Mouse (Mus musculus): ENCODE measurements around the gene R3hdm2. TPM values are rescaled to one million over a fixed set of nuclear protein-coding genes. Genes with fewer than 3 reads are reported as not detected.

The R3hdm2 gene
- polyA plus RNA-seq, 1 experiment from 2014 or later, result 43.3 TPM

GRCm38 (mm10) chr10:127508239-127508638, 128.1 kb downstream of the R3hdm2 start:
- H3K4me2 ChIP-seq (replicated peaks), result peak overlapping the region; percentile 72
- peaks cover 65% of the 10 kb centered on the region for H3K27me3 ChIP-seq
- peaks cover 51% of the 10 kb centered on the region for H3K4me1 ChIP-seq
- H3K4me3 ChIP-seq, result peak overlapping the region; percentile 42
- H3K27ac ChIP-seq, result no peak overlapping the region
- WGBS, result 2% methylated on average over 15 of the region's 15 CpGs
- no peak for ATAC-seq (ENCODE audit: low FRiP score, low read depth)
- H3K36me3 ChIP-seq, result peaks cover 26% of the 10 kb centered on the region
- 0 out of 2 replicates have a peak overlapping the region, but pooled peaks have one; percentile 45 for H3K9ac ChIP-seq
- H3K9me3 ChIP-seq, result no peaks in the 10 kb centered on the region

GRCm38 (mm10) chr10:127509051-127509836, 129.1 kb downstream of the R3hdm2 start:
- WGBS, result 0% methylated on average over 35 of the region's 35 CpGs
- peak overlapping the region; percentile 72 for H3K4me2 ChIP-seq (replicated peaks)
- peaks cover 61% of the 10 kb centered on the region for H3K4me1 ChIP-seq
- 0 out of 2 replicates have a peak overlapping the region, but pooled peaks have one; percentile 25 for H3K9ac ChIP-seq
- peak overlapping the region; percentile 42 for H3K4me3 ChIP-seq
- peaks cover 17% of the 10 kb centered on the region for H3K36me3 ChIP-seq
- peak; percentile 39 for ATAC-seq (ENCODE audit: low FRiP score, low read depth)
- H3K27me3 ChIP-seq, result peaks cover 75% of the 10 kb centered on the region
- no peaks in the 10 kb centered on the region for H3K9me3 ChIP-seq
- H3K27ac ChIP-seq, result no peak overlapping the region

GRCm38 (mm10) chr10:127509837-127510701, 129.9 kb downstream of the R3hdm2 start:
- 7% methylated on average over 15 of the region's 17 CpGs for WGBS
- H3K4me1 ChIP-seq, result peaks cover 67% of the 10 kb centered on the region
- peak overlapping the region; percentile 84 for H3K4me2 ChIP-seq (replicated peaks)
- H3K27me3 ChIP-seq, result peaks cover 83% of the 10 kb centered on the region
- H3K9ac ChIP-seq, result no peak overlapping the region
- H3K27ac ChIP-seq, result no peak overlapping the region
- peak overlapping the region; percentile 42; the same call in 1 of the 2 replicates for H3K4me3 ChIP-seq
- no peak for ATAC-seq (ENCODE audit: low FRiP score, low read depth)
- no peaks in the 10 kb centered on the region for H3K9me3 ChIP-seq
- H3K36me3 ChIP-seq, result peaks cover 9% of the 10 kb centered on the region

- Histone ChIP-seq H3K27ac (no peak overlapping the region), H3K27me3 (peaks cover 93% of the 10 kb centered on the region), H3K4me2 (replicated peaks) (peak overlapping the region; percentile 84), H3K36me3 (no peaks in the 10 kb centered on the region; the same call in 1 of the 2 replicates), H3K4me3 (peak overlapping the region; percentile 52), H3K9ac (no peak overlapping the region), H3K9me3 (no peaks in the 10 kb centered on the region), H3K4me1 (peaks cover 74% of the 10 kb centered on the region)
- ATAC-seq (ENCODE audit: low FRiP score, low read depth), result no peak
- 3% methylated on average over 11 of the region's 11 CpGs for WGBS
Observed at GRCm38 (mm10) chr10:127510895-127511617, 130.9 kb downstream of the R3hdm2 start.

- Histone ChIP-seq H3K27ac (no peak overlapping the region), H3K4me2 (replicated peaks) (peak overlapping the region; percentile 84), H3K4me3 (peak overlapping the region; percentile 52), H3K27me3 (peaks cover 94% of the 10 kb centered on the region), H3K9me3 (no peaks in the 10 kb centered on the region), H3K36me3 (no peaks in the 10 kb centered on the region), H3K9ac (peak overlapping the region; percentile 58), H3K4me1 (peaks cover 82% of the 10 kb centered on the region)
- under 1% methylated on average over 32 of the region's 46 CpGs for WGBS
- no peak for ATAC-seq (ENCODE audit: low FRiP score, low read depth)
Observed at GRCm38 (mm10) chr10:127511634-127512306, 131.6 kb downstream of the R3hdm2 start.

DNA sequence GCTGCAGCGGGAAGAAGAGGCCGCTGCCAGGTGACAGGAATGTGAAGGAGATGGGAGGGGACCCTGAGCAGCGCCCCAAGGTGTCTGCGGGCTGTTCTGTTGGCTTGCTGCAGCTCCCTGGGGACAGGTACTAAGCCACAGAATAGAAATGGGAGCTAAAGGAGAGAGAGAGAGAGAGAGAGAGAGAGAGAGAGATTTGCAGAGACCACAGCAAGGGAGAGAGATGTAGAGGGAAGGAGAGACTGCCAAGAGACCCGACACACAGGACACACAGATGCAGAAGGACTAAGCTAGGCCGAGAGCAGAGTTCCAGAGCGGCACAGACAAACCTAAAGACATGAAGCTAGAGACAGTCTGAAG, 132.2 kb downstream of the R3hdm2 start:
- H3K4me3 ChIP-seq, result peak overlapping the region; percentile 52
- H3K9ac ChIP-seq, result peak overlapping the region; percentile 58
- no peak overlapping the region for H3K27ac ChIP-seq
- ATAC-seq (ENCODE audit: low FRiP score, low read depth), result no peak
- peaks cover 94% of the 10 kb centered on the region for H3K27me3 ChIP-seq
- H3K36me3 ChIP-seq, result peaks cover 2% of the 10 kb centered on the region
- H3K9me3 ChIP-seq, result no peaks in the 10 kb centered on the region
- under 1% methylated on average over 7 of the region's 7 CpGs for WGBS
- peaks cover 87% of the 10 kb centered on the region for H3K4me1 ChIP-seq
- H3K4me2 ChIP-seq (replicated peaks), result peak overlapping the region; percentile 84

DNA sequence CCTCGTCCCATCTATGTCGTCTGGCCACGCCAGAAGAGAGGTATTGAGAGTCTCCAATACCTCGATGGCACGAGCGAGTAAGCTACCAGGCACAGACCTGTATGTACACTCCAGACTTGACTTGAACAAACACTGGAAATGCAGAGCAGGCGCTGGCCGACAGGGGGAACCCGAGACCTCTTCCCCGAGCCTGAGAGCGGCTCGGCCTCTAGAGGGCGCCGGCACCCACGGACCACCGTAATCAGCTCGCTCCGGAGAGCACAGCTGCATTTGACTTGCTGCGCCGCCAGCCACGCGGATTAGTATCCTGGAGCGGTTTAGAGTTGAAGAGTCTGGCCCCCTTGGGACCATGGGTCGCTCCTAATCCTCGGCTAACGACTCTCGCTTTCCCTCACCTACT, 132.7 kb downstream of the R3hdm2 start:
- Histone ChIP-seq H3K4me2 (replicated peaks) (peak overlapping the region; percentile 84), H3K9ac (no peak overlapping the region), H3K4me3 (peak overlapping the region; percentile 52), H3K27ac (no peak overlapping the region), H3K9me3 (no peaks in the 10 kb centered on the region), H3K4me1 (peaks cover 90% of the 10 kb centered on the region), H3K27me3 (peaks cover 94% of the 10 kb centered on the region), H3K36me3 (peaks cover 8% of the 10 kb centered on the region)
- WGBS, result under 1% methylated on average over 27 of the region's 27 CpGs
- ATAC-seq (ENCODE audit: low FRiP score, low read depth), result peak; percentile 50

DNA sequence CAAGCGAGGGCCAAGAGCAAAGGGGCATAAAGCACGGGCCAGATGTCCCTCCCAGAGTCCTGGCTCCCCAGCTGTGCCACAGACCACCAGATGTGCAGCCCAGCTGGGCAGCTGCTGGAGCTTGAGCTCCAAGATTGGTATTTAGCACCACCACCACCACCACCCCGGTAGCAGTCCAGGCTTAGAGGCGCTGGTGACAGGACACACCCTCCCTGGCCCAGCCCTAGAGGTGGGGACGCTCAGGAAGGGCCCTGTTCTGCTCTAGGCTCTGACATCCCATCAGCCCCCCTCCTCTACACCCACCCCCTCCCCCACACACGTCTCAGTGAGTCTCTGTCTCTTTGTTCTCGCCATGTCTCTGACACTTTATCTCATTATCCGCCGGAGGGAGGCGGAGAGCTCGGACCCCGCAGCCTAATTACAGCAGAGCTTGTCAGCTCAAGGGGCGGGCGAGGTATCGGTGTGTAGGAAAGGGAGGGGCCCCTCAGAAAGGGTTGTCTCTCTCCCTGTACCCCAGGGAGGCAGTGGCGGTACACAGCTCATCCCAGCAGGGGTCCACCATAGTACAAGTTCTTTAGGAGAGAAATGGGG, 133.5 kb downstream of the R3hdm2 start:
- WGBS, result 0% methylated on average over 15 of the region's 16 CpGs
- Histone ChIP-seq H3K27me3 (peaks cover 94% of the 10 kb centered on the region), H3K9ac (0 out of 2 replicates have a peak overlapping the region, but pooled peaks have one; percentile 1), H3K4me3 (peak overlapping the region; percentile 52), H3K4me1 (peaks cover 84% of the 10 kb centered on the region), H3K36me3 (peaks cover 16% of the 10 kb centered on the region), H3K9me3 (no peaks in the 10 kb centered on the region), H3K27ac (no peak overlapping the region), H3K4me2 (replicated peaks) (peak overlapping the region; percentile 84)
- ATAC-seq (ENCODE audit: low FRiP score, low read depth), result peak; percentile 10

GRCm38 (mm10) chr10:127514111-127514698, 134.1 kb downstream of the R3hdm2 start:
- Histone ChIP-seq H3K27me3 (peaks cover 88% of the 10 kb centered on the region), H3K4me3 (no peak overlapping the region), H3K9ac (no peak overlapping the region), H3K27ac (no peak overlapping the region; the same call in 1 of the 2 replicates), H3K4me2 (replicated peaks) (peak overlapping the region; percentile 84), H3K36me3 (peaks cover 22% of the 10 kb centered on the region), H3K9me3 (no peaks in the 10 kb centered on the region), H3K4me1 (peaks cover 78% of the 10 kb centered on the region)
- ATAC-seq (ENCODE audit: low FRiP score, low read depth), result no peak
- WGBS, result 14% methylated on average over 13 of the region's 13 CpGs

DNA sequence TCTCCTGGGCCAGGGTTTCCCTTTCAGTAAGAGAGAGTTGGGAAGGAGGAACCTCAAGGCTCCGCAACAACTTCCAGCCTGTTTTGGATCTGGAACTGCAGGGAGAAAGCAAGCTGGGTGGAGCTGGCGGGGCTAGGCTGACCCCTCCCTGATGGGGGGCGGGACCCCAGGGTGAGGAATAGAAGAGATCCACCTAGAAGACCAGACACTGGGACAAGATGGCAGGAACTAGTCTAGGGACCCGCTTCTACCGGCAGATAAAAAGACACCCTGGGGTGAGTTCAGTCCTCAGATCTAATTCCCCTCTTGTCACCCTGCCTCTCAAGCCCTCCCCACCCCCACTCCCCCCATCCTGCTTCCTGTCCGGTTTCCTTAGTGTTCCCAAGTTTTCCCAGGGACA, 134.6 kb downstream of the R3hdm2 start, which contains the start of gene Ndufa4l2:
TSS of gene Ndufa4l2 (plus strand) at position 204 of the 400 bp plus-strand sequence.
- peak within 1 kb of the TSS; percentile 84 for H3K4me2 ChIP-seq (replicated peaks)
- peaks cover 82% of the 10 kb centered on the region for H3K27me3 ChIP-seq
- peaks cover 72% of the 10 kb centered on the region for H3K4me1 ChIP-seq
- peaks cover 27% of the 10 kb centered on the region for H3K36me3 ChIP-seq
- H3K9me3 ChIP-seq, result no peaks in the 10 kb centered on the region
- ATAC-seq (ENCODE audit: low FRiP score, low read depth), result no peak
- 0 out of 2 replicates have a peak within 1 kb of the TSS, but pooled peaks have one; percentile 1 for H3K9ac ChIP-seq
- H3K27ac ChIP-seq, result no peak within 1 kb of the TSS; the same call in 1 of the 2 replicates
- WGBS, result 18% methylated on average over 6 of the region's 6 CpGs
- H3K4me3 ChIP-seq, result peak within 1 kb of the TSS; percentile 52

Measured in limb, embryonic 13.5 days (tissue).